Mouse (Mus musculus) cortical plate, adult 2 months (tissue): ENCODE measurements at regions not wholly inside any gene's neighbourhood (a gene's known extent, or its start where the extent isn't known, plus 50 kb on each side); places are given as distances from the start of the nearest gene placed in this dataset.

Experiments
- CTCF ChIP-seq: fragments of 200-500 bp; IDR thresholded peaks from 2 replicates; pipeline ENCODE4 v1.5.1; 2011; ENCODE audit warnings: mild to moderate bottlenecking, control low read depth, low read length; ENCODE audit not compliant: insufficient read depth; ENCODE audit errors: extremely low read depth
- POLR2A ChIP-seq: fragments of 200-500 bp; IDR thresholded peaks from 2 replicates; pipeline ENCODE4 v1.6.1; 2011; ENCODE audit warnings: mild to moderate bottlenecking, low read length, control low read depth; ENCODE audit not compliant: insufficient read depth; ENCODE audit errors: extremely low read depth

- TF ChIP-seq POLR2A (no peak), CTCF (no peak)
Measured at GRCm38 (mm10) chr3:156341484-156341883, 220.1 kb upstream of the Negr1 start.
